Mouse (Mus musculus) neural tube, embryonic 13.5 days (tissue): ENCODE measurements at regions not wholly inside any gene's neighbourhood (a gene's known extent, or its start where the extent isn't known, plus 50 kb on each side); places are given as distances from the start of the nearest gene placed in this dataset.

Experiments
- ATAC-seq: fragments of 200-750 bp; cut with Nextera tagmentation; 2 replicates; pipeline ENCODE4 v1.8.0; 2017; ENCODE audit warnings: low read depth, mild to moderate bottlenecking, moderate TSS enrichment, moderate library complexity
- H3K27ac ChIP-seq: fragments of 300-500 bp; sonication (generic); replicated peaks from 2 replicates; pipeline ENCODE4 v1.5.1; 2015; ENCODE audit warnings: moderate library complexity, mild to moderate bottlenecking, inconsistent platforms
- H3K27me3 ChIP-seq: fragments of 300-500 bp; sonication (generic); 2 replicates; pipeline ENCODE4 v1.6.1; 2015; ENCODE audit warnings: mild to moderate bottlenecking, inconsistent platforms
- H3K36me3 ChIP-seq: fragments of 300-500 bp; sonication (generic); 2 replicates; pipeline ENCODE4 v1.6.1; 2015; ENCODE audit warnings: mild to moderate bottlenecking, inconsistent platforms
- H3K4me1 ChIP-seq: fragments of 300-500 bp; sonication (generic); replicated peaks from 2 replicates; pipeline ENCODE4 v1.6.1; 2015; ENCODE audit warnings: inconsistent platforms
- H3K4me2 ChIP-seq: fragments of 300-500 bp; sonication (generic); 2 replicates; pipeline ENCODE4 v1.6.1; 2015; ENCODE audit warnings: inconsistent platforms, mild to moderate bottlenecking, moderate library complexity
- H3K4me3 ChIP-seq: fragments of 300-500 bp; sonication (generic); 2 replicates; pipeline ENCODE4 v1.5.1; 2015; ENCODE audit warnings: mild to moderate bottlenecking, inconsistent platforms
- H3K9ac ChIP-seq: fragments of 300-500 bp; sonication (generic); 2 replicates; pipeline ENCODE4 v1.6.1; 2015; ENCODE audit warnings: moderate library complexity, mild to moderate bottlenecking, inconsistent platforms
- H3K9me3 ChIP-seq: fragments of 300-500 bp; sonication (generic); 2 replicates; pipeline ENCODE4 v1.6.1; 2016; ENCODE audit warnings: inconsistent platforms
- WGBS: fragments of 180-500 bp; shearing (Covaris S2); methylation state at CpG from one replicate; pipeline ENCODE4 v1.1.7; 2015; 5-methylcytosine and 5-hydroxymethylcytosine counted together

GRCm38 (mm10) chr3:114790005-114790404 is 113.9 kb upstream of the Olfm3 start:
- H3K9ac ChIP-seq = no peak overlapping the region
- no peaks in the 10 kb centered on the region for H3K9me3 ChIP-seq
- ATAC-seq = no peak
- WGBS = 80% methylated on average over 2 of the region's 2 CpGs
- H3K27ac ChIP-seq = no peak overlapping the region
- no peaks in the 10 kb centered on the region for H3K4me1 ChIP-seq
- H3K27me3 ChIP-seq = no peaks in the 10 kb centered on the region
- H3K36me3 ChIP-seq = no peaks in the 10 kb centered on the region
- H3K4me3 ChIP-seq = no peak overlapping the region
- no peak overlapping the region for H3K4me2 ChIP-seq

- Histone ChIP-seq H3K27me3 (no peaks in the 10 kb centered on the region), H3K36me3 (no peaks in the 10 kb centered on the region), H3K4me3 (no peak overlapping the region), H3K4me1 (no peaks in the 10 kb centered on the region), H3K9ac (no peak overlapping the region), H3K4me2 (no peak overlapping the region), H3K27ac (no peak overlapping the region), H3K9me3 (no peaks in the 10 kb centered on the region)
- ATAC-seq = no peak
- 91% methylated on average over 2 of the region's 2 CpGs for WGBS
Measured at GRCm38 (mm10) chr3:114833120-114833519, 70.8 kb upstream of the Olfm3 start.
